26 mouse cellular contexts compared by ENCODE assay signal in the genomic region with DNA sequence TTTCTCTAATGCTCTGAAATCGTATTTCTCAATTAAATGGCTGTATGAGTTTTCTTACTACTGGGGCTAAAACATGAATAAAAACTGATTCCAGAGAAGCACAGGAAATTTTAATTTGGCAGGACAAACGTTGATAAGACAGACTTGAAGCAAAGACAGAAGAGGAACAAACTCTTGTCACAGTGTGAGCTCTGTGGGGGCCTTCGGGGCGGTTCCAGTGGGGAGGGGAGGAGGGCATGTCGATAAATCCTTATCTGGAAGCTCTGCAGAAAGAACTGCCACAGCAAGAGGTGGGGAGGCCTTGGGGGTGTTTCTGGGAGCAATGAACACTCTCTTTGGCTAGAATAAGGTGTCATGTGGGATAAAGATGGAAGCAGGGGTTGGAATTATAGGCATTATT. TPM values are rescaled to one million over a fixed set of nuclear protein-coding genes. Genes with fewer than 3 reads are reported as not detected.
"Had no signal": no experiment of that assay in that cellular context is flagged by ENCODE, and none has a peak within 500 bp of the region (broad histone marks: within the 10 kb centered on the region; RNA-seq: fewer than 3 reads in every experiment).

No protein-coding gene starts in this region.

- H3K4me1 ChIP-seq: embryonic facial prominence, embryonic 10.5 days; embryonic facial prominence, embryonic 12.5 days; embryonic facial prominence, embryonic 13.5 days; embryonic facial prominence, embryonic 15.5 days; forebrain, embryonic 12.5 days; forebrain, embryonic 13.5 days; forebrain, embryonic 15.5 days had no signal

- H3K36me3 ChIP-seq: embryonic facial prominence, embryonic 10.5 days; embryonic facial prominence, embryonic 12.5 days; embryonic facial prominence, embryonic 13.5 days; embryonic facial prominence, embryonic 15.5 days; forebrain, embryonic 10.5 days; forebrain, embryonic 12.5 days; forebrain, embryonic 15.5 days had no signal

- H3K27me3 ChIP-seq: embryonic facial prominence, embryonic 15.5 days; forebrain, embryonic 12.5 days; forebrain, embryonic 13.5 days; forebrain, embryonic 15.5 days had no signal

- H3K9me3 ChIP-seq: embryonic facial prominence, embryonic 10.5 days; embryonic facial prominence, embryonic 12.5 days; embryonic facial prominence, embryonic 13.5 days; embryonic facial prominence, embryonic 15.5 days; forebrain, embryonic 10.5 days; forebrain, embryonic 12.5 days; forebrain, embryonic 13.5 days; forebrain, embryonic 15.5 days had no signal

- H3K9ac ChIP-seq: embryonic facial prominence, embryonic 12.5 days; embryonic facial prominence, embryonic 13.5 days; embryonic facial prominence, embryonic 15.5 days; forebrain, embryonic 12.5 days; forebrain, embryonic 13.5 days; forebrain, embryonic 15.5 days; forebrain, postnatal 0 days had no signal

- H3K27ac ChIP-seq: embryonic facial prominence, embryonic 10.5 days; embryonic facial prominence, embryonic 12.5 days; embryonic facial prominence, embryonic 13.5 days; embryonic facial prominence, embryonic 15.5 days; forebrain, embryonic 10.5 days; forebrain, embryonic 12.5 days; forebrain, embryonic 13.5 days; forebrain, embryonic 15.5 days; gastrocnemius, adult 2 months; heart, adult 2 months had no signal

- DNase-seq: cerebellum, adult 9-10 months; cerebellum, adult 9-11 months; cerebellum, postnatal 10 days; cerebellum, postnatal 14 days; cerebellum, postnatal 25 days; cerebellum, postnatal 36 days; embryo, embryonic 11 days; forebrain, postnatal 0 days; gastrocnemius, adult 2 months; gastrocnemius, postnatal 10 days; gastrocnemius, postnatal 14 days; gastrocnemius, postnatal 25 days; gastrocnemius, postnatal 36 days; heart, adult 11 months; heart, adult 18-20 months; heart, adult 2 months had no signal

- H3K4me3 ChIP-seq: embryonic facial prominence, embryonic 10.5 days; embryonic facial prominence, embryonic 12.5 days; embryonic facial prominence, embryonic 13.5 days; embryonic facial prominence, embryonic 15.5 days; erythroblast, embryonic 14.5 days; forebrain, embryonic 10.5 days; forebrain, embryonic 12.5 days; forebrain, embryonic 13.5 days; forebrain, embryonic 15.5 days; gastrocnemius, adult 2 months; heart, adult 2 months had no signal

RNA-seq across cellular contexts. Expression of gene Dmrt2, which starts 50.4 kb away (rescaled TPM):
- total RNA-seq: common myeloid progenitor, adult 5-6 weeks had no signal
